Mouse (Mus musculus) ES-CJ7 (cell line): ENCODE results near the gene Tex44.

Source experiments
- DNase-seq: peaks from one replicate; pipeline ENCODE4 v3.0.0; 2011; ENCODE audit warnings: low read depth, low spot score

Gene Tex44

GRCm38 (mm10) chr1:86426128-86426527, at the start of gene Tex44, which contains the start of gene Nmur1:
TSS of gene Tex44 (plus strand) at chr1:86426329.
TSS of gene Nmur1 (minus strand) at chr1:86426228.
- DNase-seq, result no peak

DNA sequence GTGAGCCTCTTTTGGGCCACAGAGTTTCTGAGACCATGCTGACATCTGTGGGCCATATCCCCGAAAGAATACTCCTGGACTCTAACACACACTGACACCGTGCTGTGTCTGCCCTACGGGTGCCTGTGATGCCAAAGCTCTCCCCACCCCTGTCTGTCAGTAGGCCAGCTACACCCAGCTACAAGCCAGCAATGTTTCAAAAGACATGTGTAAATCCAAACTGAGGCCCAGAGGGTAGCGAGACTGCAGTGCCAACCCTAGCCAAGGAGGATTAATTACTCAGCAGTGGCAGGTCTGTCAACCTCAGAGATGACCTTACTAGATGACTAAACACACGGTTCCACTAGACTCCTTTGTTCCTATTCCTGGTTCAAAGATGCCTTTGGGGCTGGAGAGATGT, 49.8 kb upstream of the Tex44 start:
- no peak for DNase-seq

- DNase-seq, result no peak
Measured at GRCm38 (mm10) chr1:86378662-86379061, 47.5 kb upstream of the Tex44 start.

DNA sequence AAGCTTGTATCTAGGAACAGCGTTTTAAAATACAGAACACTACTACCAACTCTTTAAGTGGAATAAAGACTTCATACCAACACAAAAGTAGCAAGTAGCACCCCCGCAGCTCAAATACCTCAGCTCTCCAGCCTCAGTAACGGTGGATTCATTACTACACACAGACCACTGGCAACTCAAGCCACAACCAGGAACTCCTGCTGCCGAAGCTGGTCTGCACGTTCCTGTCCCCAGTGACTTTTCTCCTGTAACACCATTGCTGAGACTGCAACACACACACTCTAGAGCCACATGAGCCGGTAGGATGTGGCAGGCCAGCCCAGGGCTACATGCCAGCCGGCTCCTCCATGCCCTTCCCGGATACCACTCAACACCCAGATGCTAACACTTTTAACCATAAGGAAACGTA, 47.0 kb upstream of the Tex44 start:
- DNase-seq, result no peak

DNA sequence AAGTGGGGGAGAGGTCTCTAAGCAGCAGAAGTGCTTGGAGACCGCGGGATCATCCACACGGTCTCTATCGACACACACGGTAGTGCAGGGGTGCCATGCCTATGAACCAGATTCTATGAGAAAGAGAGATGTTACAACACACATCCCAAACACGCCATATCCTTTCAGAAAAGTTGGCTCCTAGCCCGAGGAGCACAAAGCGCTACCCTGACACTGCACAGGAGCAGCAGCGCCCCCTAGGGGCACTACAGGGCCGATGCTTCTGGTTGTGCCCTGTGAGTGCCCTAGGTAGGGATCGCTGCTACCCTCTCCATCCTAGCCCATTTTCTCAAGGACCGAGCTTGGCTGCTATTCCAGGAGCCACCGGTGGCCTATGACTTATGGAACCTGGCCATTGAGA, 45.1 kb upstream of the Tex44 start:
- DNase-seq, result peak; percentile 94

DNA sequence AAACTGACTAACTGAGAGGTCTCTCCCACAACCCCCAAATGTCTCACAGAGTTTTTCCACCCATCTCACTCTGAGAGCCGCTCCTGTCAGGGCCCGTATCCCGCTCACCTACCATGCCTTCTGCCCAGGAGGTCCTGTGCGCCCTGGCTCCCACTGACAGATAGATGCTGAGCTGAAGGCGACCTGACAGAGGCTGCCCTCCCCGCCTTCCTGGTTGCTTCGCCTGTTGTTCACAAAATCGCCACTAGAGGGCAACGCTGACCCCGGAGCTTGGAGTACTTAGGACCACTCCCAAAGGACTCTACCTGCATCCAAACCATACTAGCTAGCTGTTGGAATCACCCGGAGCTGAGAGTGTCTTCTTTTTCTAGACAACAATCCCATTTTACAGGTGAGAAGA, 36.9 kb upstream of the Tex44 start:
- peak; percentile 87 for DNase-seq

- DNase-seq, result no peak
Measured at GRCm38 (mm10) chr1:86391425-86391824, 34.7 kb upstream of the Tex44 start.

- DNase-seq, result no peak
Measured at GRCm38 (mm10) chr1:86393219-86393618, 32.9 kb upstream of the Tex44 start.

DNA sequence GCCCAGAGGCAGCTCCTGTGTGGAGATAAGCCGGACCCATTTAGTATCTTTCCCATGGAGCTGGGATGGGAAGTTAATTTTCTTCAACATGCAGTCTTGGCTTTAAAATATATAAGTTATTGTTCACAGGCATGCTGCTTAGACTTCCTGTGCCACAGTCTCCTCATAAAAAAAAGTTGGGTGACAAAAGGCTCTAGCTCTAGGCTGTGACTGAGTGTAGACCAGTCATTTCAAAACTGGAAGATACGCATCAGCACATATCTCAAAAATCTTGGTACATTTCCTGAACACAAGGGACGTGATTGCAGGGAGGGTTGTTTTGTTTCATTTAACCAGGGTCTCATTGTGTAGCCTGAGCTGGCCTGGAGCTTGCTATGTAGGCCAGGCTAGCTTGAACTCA, 31.9 kb upstream of the Tex44 start:
- no peak for DNase-seq

- peak; percentile 77 for DNase-seq
Measured at GRCm38 (mm10) chr1:86395897-86396296, 30.2 kb upstream of the Tex44 start.

- no peak for DNase-seq
Measured at GRCm38 (mm10) chr1:86397621-86398020, 28.5 kb upstream of the Tex44 start.

DNA sequence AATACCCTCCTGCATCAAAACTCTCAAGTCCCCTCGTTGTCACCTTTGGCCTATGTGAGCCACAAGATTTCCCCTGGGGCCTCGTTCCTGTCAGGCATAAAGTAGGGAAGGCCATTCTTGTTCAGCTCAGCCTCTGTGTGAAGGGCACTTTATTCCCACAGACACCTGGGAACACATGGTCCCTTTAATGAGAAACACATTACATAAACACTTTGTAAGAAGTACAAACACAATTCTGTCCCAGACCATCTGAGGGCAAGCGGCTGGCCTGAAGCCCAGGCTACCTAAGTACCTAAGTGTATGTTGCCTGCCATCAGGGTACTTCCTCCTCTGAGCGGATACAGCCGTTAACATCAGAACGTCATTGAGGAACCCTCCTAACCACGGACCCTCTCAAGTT, 27.9 kb upstream of the Tex44 start:
- no peak for DNase-seq

- DNase-seq, result no peak
Measured at GRCm38 (mm10) chr1:86399322-86399721, 26.8 kb upstream of the Tex44 start.

GRCm38 (mm10) chr1:86400096-86400754, 25.9 kb upstream of the Tex44 start:
- DNase-seq, result no peak

- peak; percentile 73 for DNase-seq
Measured at GRCm38 (mm10) chr1:86404834-86405233, 21.3 kb upstream of the Tex44 start.

DNA sequence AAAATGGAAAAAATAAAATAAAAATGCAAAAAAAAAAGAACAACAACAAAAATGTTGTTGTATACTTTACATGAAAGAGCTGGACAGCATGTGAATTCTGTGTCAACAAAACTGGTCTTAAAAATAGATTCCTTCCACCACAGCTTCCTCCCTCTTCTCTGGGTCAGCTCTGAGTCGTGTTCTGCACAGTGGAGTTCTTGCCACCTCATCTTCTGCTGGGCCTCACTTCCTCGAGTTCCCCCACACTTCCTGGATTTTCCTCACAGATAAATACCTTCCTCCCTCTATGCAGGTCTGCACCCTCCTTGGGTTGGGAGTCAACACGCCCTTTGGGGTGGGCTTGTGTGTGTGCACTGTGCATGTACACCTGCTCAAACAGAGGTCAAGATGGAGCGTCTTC, 19.8 kb upstream of the Tex44 start:
- DNase-seq, result no peak

GRCm38 (mm10) chr1:86406914-86407313, 19.2 kb upstream of the Tex44 start:
- no peak for DNase-seq

DNA sequence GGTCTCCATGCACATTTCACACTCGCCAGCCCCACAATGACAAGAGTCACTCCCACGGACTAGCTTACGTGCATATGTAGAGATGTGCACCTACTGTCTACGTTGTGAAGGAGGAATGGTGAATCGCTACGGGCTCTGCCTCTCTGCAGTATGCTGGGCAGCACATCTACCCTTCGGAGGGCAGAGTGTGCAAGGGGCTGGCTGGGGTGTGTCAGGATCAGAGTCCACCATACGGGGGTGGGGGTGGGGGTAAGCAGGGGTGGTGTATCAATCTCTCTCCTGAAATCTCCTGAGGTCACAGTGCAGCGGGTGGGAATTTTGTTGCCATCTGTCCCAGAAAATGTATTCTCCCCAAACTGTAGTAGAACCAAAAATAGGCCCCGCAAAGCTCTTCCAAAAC, 17.6 kb upstream of the Tex44 start:
- DNase-seq, result no peak

GRCm38 (mm10) chr1:86409476-86409875, 16.7 kb upstream of the Tex44 start:
- no peak for DNase-seq

- DNase-seq, result no peak
Measured at GRCm38 (mm10) chr1:86414715-86415114, 11.4 kb upstream of the Tex44 start.

DNA sequence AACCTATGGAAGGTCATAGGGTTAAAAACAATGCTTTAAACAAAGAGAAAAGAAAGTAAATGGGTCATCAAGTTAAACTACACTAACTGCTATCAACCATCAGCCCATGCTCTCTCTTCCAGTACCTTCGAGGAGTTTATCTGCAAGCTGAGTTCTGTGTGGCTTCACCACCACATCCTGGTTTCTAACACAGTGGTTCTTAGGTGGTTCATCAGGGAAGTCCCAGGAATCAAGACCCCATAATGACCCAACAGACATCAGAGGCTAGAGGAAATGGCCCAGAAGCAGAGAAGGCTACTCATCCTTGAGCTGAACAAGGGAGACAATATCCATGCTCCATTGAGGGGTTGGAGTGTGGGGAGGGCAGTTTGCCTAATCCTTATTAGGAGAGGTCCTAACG, 11.0 kb upstream of the Tex44 start:
- no peak for DNase-seq

GRCm38 (mm10) chr1:86415612-86416184, 10.4 kb upstream of the Tex44 start:
- peak; percentile 65 for DNase-seq

GRCm38 (mm10) chr1:86416321-86416720, 9.8 kb upstream of the Tex44 start:
- no peak for DNase-seq

DNA sequence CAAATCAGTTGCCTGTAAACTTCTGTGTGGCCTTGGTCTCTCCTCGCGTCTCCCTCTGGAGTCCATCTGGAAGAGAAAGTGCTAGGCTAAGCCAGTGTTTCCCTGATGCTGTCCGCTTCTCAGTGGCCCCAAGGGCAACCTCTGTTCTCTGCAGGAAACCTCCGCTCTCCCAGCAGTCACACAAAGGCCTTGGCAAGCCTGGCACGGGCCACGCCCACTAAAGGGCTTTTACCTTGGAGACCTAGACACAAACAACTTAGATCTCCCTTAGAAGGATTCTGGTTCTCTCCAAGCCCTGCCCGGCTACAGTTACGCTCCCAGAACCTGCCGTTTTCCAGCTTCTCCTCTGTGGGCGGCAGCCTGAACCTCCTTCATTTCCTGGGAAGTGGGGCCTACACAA, 5.1 kb upstream of the Tex44 start:
- DNase-seq, result peak; percentile 65
